20 mouse cellular contexts compared by ENCODE assay signal in the genomic region with DNA sequence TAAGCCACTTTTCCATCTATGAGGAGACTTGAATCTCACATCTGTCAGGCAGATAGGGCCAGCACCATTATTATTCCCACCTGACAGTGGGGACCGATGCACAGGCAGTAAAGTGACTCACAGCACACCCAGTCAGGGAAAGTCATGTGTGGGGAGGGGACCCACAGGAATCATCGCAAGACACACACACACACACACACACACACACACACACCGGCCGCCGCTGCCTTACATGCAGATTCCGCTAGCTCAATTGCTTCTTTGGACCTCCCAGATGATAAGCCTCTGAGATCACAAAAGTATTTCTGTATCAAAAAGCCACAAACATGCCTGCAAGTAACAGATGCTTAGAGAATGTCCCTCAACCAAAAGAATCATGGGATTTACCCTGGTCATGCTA.
A peak's percentile ranks its signal among the peaks of the same experiment; 100 is the strongest.
DNase-seq lines count a peak whose midpoint lies in the region; ATAC-seq and TF ChIP-seq lines count a peak whose summit lies in the region.
"Had no signal": no experiment of that assay in that cellular context is flagged by ENCODE, and none has a peak within 500 bp of the region (broad histone marks: within the 10 kb centered on the region; RNA-seq: fewer than 3 reads in every experiment).

No protein-coding gene starts in this region.

- no peak for TF ChIP-seq POLR2A in olfactory bulb, adult 2 months (IDR thresholded peaks at IDR 0.05; ENCODE audit: insufficient read depth, low read depth, low read length)

- 0 out of 2 replicates have a peak overlapping the region, but pooled peaks have one; percentile 6 for H3K27ac ChIP-seq in heart, embryonic 13.5 days (replicated peaks)
- no peak overlapping the region for H3K27ac ChIP-seq in heart, embryonic 12.5 days (ENCODE audit: poor library complexity, severe bottlenecking)
- H3K27ac ChIP-seq in olfactory bulb, adult 2 months (ENCODE audit: insufficient read depth, low read depth, low read length) = peak overlapping the region; percentile 50
- H3K27ac ChIP-seq: embryonic facial prominence, embryonic 10.5 days; embryonic facial prominence, embryonic 12.5 days; forebrain, embryonic 13.5 days; forebrain, embryonic 15.5 days had no signal

- no peaks in the 10 kb centered on the region for H3K27me3 ChIP-seq in heart, embryonic 13.5 days (replicated peaks)
- H3K27me3 ChIP-seq in heart, embryonic 12.5 days (replicated peaks) = no peaks in the 10 kb centered on the region
- H3K27me3 ChIP-seq: embryonic facial prominence, embryonic 12.5 days; forebrain, embryonic 13.5 days; forebrain, embryonic 15.5 days had no signal

- no peak overlapping the region for H3K9ac ChIP-seq in heart, embryonic 13.5 days
- H3K9ac ChIP-seq in heart, embryonic 12.5 days = no peak overlapping the region
- H3K9ac ChIP-seq: embryonic facial prominence, embryonic 12.5 days; forebrain, embryonic 13.5 days; forebrain, embryonic 15.5 days had no signal

- no peaks in the 10 kb centered on the region; the same call in 1 of the 2 replicates for H3K9me3 ChIP-seq in heart, embryonic 13.5 days
- peaks cover 6% of the 10 kb centered on the region; the same call in 1 of the 2 replicates for H3K9me3 ChIP-seq in heart, embryonic 12.5 days (replicated peaks)
- H3K9me3 ChIP-seq: embryonic facial prominence, embryonic 10.5 days; embryonic facial prominence, embryonic 12.5 days; forebrain, embryonic 15.5 days had no signal

- H3K4me3 ChIP-seq in heart, embryonic 13.5 days = no peak overlapping the region
- H3K4me3 ChIP-seq in heart, embryonic 12.5 days = no peak overlapping the region
- no peak overlapping the region for H3K4me3 ChIP-seq in olfactory bulb, adult 2 months (ENCODE audit: insufficient read depth, low read depth, low read length)
- H3K4me3 ChIP-seq: embryonic facial prominence, embryonic 10.5 days; embryonic facial prominence, embryonic 12.5 days; forebrain, embryonic 13.5 days; forebrain, embryonic 15.5 days had no signal

- no peak overlapping the region for H3K4me2 ChIP-seq in heart, embryonic 13.5 days
- H3K4me2 ChIP-seq in heart, embryonic 12.5 days = no peak overlapping the region
- H3K4me2 ChIP-seq: embryonic facial prominence, embryonic 12.5 days; forebrain, embryonic 13.5 days; forebrain, embryonic 15.5 days had no signal

- no peaks in the 10 kb centered on the region for H3K36me3 ChIP-seq in heart, embryonic 13.5 days
- H3K36me3 ChIP-seq in heart, embryonic 12.5 days = no peaks in the 10 kb centered on the region
- H3K36me3 ChIP-seq: embryonic facial prominence, embryonic 10.5 days; embryonic facial prominence, embryonic 12.5 days; forebrain, embryonic 15.5 days had no signal

- no peak for ATAC-seq in heart, embryonic 13.5 days (ENCODE audit: extremely low read depth, insufficient number of reproducible peaks, low FRiP score, low TSS enrichment)
- ATAC-seq in heart, embryonic 12.5 days (ENCODE audit: insufficient number of reproducible peaks, low FRiP score) = no peak
- ATAC-seq in common myeloid progenitor, adult 5-6 weeks (replicated peaks; ENCODE audit: low read depth, poor library complexity, severe bottlenecking) = 0 out of 2 replicates have a peak, but pooled peaks have one; percentile 18
- ATAC-seq: forebrain, embryonic 13.5 days; forebrain, embryonic 15.5 days had no signal

- peaks cover 19% of the 10 kb centered on the region for H3K4me1 ChIP-seq in heart, embryonic 13.5 days
- peaks cover 20% of the 10 kb centered on the region for H3K4me1 ChIP-seq in heart, embryonic 12.5 days (replicated peaks)
- peaks cover 18% of the 10 kb centered on the region for H3K4me1 ChIP-seq in olfactory bulb, adult 2 months (ENCODE audit: control insufficient read depth, insufficient read depth, low read length)
- H3K4me1 ChIP-seq: embryonic facial prominence, embryonic 12.5 days; forebrain, embryonic 13.5 days; forebrain, embryonic 15.5 days had no signal

- TF ChIP-seq CTCF in olfactory bulb, adult 2 months (IDR thresholded peaks at IDR 0.05; ENCODE audit: insufficient read depth, low read depth, low read length) = no peak

- peak; percentile 29 for DNase-seq in brain, adult 2 months (ENCODE audit: low read depth, low spot score)
- DNase-seq in urinary bladder, adult 2 months (ENCODE audit: low spot score) = no peak
- no peak for DNase-seq in adrenal gland, adult 18-20 months (ENCODE audit: low spot score in 2 of 2)
- DNase-seq: adrenal gland, adult 8-10 months; adrenal gland, postnatal 14 days; adrenal gland, postnatal 36 days; cerebellum, adult 11 months; cerebellum, adult 18-20 months; cerebellum, adult 8-10 months; cerebellum, adult 9-11 months; cerebellum, postnatal 14 days; cerebellum, postnatal 36 days had no signal

- WGBS in heart, embryonic 13.5 days = 56% methylated on average over 6 of the region's 6 CpGs
- WGBS in heart, embryonic 12.5 days = 76% methylated on average over 6 of the region's 6 CpGs
- 49% methylated on average over 6 of the region's 6 CpGs for WGBS in olfactory bulb, adult 2 months
